Mouse (Mus musculus) Patski (cell line): ENCODE data around the gene Atp13a1. TPM values are rescaled to one million over a fixed set of nuclear protein-coding genes. Genes with fewer than 3 reads are reported as not detected.

Experiments
- ATAC-seq: fragments of 100-300 bp; one replicate; pipeline ENCODE4 v1.8.0; 2021
- CTCF ChIA-PET: fragments of 350-600 bp; sonication (Branson Sonifier 250); formaldehyde crosslinking; loops from one replicate; lab custom pipeline; 2022; ENCODE audit warnings: inconsistent platforms; lab: Charles Lee
- POLR2A ChIA-PET: fragments of 350-600 bp; sonication (Branson Sonifier 250); formaldehyde crosslinking; loops from one replicate; lab custom pipeline; 2022; ENCODE audit warnings: antibody characterized with exemption, inconsistent platforms; lab: Charles Lee
- DNase-seq: peaks from one replicate; pipeline ENCODE4 v3.0.0-alpha.2; 2011; ENCODE audit warnings: low read depth, low spot score
- H3K27me3 ChIP-seq: fragments of 371-371 bp; one replicate; pipeline ENCODE4 v1.5.1; 2021
- CTCF ChIP-seq: fragments of 100-300 bp; IDR thresholded peaks from one replicate; pipeline ENCODE4 v1.5.1; 2021
- in situ Hi-C: fragments of 300-500 bp; cut with MboI; formaldehyde crosslinking; loops from 3 replicates; pipeline ENCODE4 v1.11.1; 2018; ENCODE audit warnings: low pct_unique_long_range_greater_than_20kb, mixed read lengths
- polyA plus RNA-seq: library from polyadenylated mRNA; unstranded; gene quantifications from one replicate; pipeline ENCODE4 v1.2.3, GENCODE M21; 2021

Atp13a1 gene
- polyA plus RNA-seq, result 55.4 TPM

DNA sequence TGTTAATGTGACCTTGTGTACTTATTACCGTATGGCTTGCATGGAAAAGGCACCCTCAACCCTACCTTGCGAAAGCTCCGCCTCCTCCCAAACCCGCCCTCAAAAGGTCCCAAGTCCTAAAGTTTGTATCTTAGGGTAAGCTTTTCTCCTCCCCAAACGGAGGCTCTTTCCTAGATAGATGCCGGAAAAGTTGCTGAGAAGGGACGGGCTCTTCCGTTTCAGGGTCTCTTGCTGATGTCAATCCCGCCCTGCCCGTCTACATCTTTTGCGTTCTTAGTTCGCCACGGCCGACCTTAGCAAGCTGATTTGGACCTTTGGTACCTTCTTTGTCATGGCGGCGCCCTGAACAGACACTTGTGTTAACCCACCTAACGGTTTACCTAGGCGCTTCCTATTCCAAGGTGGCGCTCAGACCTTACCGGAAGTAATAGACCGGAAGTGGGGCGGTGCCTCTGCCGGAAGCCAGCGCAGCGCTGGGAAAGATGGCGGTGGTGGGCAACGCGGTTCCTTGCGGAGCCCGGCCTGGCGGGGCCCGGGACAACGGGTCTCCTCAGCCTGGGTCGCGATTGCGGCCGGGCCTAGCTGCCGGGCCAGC is at the start of gene Atp13a1, which contains the start of gene Zfp866:
Gene Atp13a1, plus strand, starts transcription at position 391 of the 595 bp plus-strand sequence.
Gene Zfp866, minus strand, starts transcription at position 406 of the 595 bp plus-strand sequence.
- H3K27me3 ChIP-seq, result no peaks in the 10 kb centered on the region
- CTCF ChIA-PET, result no interaction called here
- TF ChIP-seq CTCF, result no peak
- peak; percentile 55 for DNase-seq
- in situ Hi-C loops, result loop anchor here (5.0 kb wide), 1 partner anchor 164 kb away; the partner anchor contains the start of gene Zfp868
- ATAC-seq, result peak; percentile 93
- POLR2A ChIA-PET, result interaction anchor here (0.5 to 2.7 kb wide), 5 partner anchors 10 to 41 kb away, joined by 3 to 9 read pairs (median 3); partner anchors contain the start of gene Zfp963

DNA sequence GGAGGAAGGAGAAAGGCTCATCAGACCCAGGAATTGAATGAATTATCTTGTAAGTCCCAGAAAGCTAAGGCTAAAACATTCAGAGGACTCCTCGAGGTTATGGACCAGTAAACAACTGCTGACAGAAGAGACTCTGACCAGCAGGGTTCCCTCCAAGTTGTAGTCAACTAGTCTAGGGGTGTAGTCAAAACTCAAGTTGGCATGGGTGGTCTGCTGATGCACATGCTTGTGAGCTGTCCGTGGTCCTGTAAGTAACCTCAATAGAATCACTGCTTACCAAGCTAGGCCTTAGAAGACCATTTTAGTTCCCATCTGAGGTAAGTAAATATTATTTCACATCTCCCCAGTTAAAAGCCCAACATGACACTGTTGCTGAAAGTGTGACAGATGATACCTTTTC is 49.7 kb upstream of the Atp13a1 start:
- no peak for TF ChIP-seq CTCF
- ChIA-PET CTCF (no interaction called here), POLR2A (no interaction called here)
- ATAC-seq (no peak), DNase-seq (no peak)
- H3K27me3 ChIP-seq, result no peaks in the 10 kb centered on the region
- in situ Hi-C loops, result no loop called here

DNA sequence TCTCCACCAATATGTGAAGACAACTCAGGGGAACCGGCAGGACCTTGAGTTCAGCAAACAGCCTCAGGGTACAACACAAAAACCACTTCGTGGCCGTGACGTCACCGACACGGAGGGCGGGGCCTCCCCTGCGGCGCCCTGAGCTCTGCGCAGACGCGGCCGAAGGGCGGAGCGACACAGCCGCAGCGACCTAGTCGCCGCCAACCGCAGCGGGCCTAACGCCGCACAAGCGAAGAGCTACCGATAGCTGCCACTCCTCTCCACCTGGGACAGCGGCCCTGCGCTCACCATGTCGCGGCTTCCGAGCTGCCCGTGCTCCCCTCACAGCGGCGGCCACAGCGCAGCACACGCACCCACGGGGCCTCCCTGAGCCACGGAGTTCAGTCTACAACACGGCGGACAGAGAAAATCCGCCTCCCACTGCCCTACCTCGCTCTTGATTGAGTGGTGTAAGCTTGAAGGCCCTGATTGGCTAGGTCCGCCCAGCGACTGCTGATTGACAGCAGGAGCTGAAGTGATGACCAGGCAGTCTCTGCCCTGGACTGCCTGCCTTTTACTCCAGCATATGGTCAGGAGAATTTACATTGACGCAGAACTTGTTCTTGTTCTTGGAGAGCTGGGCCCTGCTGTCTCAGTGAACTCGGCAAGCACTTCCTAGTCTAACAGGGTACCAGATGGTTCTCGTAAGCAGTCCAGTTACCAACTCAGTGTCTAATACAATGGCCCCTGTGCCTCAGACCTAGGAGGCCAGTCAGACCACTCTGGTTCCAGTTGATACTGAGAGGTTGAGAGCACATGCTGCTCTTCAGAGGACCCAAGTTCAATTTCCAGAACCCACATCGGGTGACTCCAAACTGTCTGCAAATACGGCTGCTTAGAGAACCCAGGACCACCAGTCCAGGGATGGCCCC is 41.2 kb upstream of the Atp13a1 start, which contains the start of gene Zfp963:
Gene Zfp963, minus strand, starts transcription at position 427 of the 911 bp plus-strand sequence.
- in situ Hi-C loops, result no loop called here
- ChIA-PET CTCF (interaction anchor here (0.7 to 1.2 kb wide), 3 partner anchors 9 to 125 kb away, joined by 3 to 5 read pairs (median 4); partner anchors contain the start of gene Zfp868), POLR2A (interaction anchor here (0.7 to 1.4 kb wide), 3 partner anchors 32 to 41 kb away, joined by 3 to 9 read pairs (median 4); partner anchors contain the start of genes Atp13a1 and Zfp866)
- peak; percentile 64 for DNase-seq
- ATAC-seq, result peak; percentile 100
- TF ChIP-seq CTCF, result no peak
- no peaks in the 10 kb centered on the region for H3K27me3 ChIP-seq

DNA sequence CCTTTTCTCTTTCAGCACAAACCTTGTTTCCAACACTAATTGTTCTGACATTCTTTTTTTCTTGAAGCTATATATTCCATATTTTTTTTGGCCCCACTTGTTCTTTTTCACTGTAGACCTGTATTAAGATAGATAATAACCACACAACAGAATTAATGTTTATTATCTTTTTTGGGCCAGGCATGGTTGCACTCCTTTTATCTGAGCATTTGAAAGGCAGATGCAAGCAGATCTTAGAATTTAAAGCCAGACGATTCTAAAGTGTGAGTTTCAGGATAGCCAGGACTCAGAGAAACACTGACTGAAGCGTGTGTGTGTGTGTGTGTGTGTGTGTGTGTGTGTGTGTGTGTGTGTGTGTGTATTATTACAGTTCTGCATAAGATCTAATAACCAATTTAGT is 38.5 kb upstream of the Atp13a1 start:
- DNase-seq, result no peak
- TF ChIP-seq CTCF, result no peak
- H3K27me3 ChIP-seq, result no peaks in the 10 kb centered on the region
- ChIA-PET POLR2A (no interaction called here), CTCF (interaction anchor here (1.2 kb wide), 1 partner anchor 19 kb away, joined by 4 read pairs; no protein-coding TSS in a partner anchor)
- no peak for ATAC-seq
- in situ Hi-C loops, result no loop called here

DNA sequence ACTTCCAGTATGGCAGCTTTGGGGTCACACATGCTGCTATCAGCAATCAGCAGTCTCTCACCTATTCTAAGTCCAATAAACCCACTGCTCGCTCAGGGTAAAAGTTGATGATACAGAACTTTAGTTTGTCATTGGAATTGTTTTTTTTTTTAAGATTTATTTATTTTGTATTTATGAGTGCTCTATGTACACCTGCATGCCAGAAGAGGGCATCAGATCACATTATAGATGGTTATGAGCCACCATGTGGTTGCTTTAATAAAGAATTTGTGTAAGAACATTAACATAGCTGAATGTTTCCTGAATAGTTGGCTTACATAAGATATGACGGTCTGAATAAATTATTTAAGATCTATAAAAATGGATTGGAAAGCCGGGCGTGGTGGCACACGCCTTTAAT is 32.6 kb upstream of the Atp13a1 start:
- in situ Hi-C loops, result no loop called here
- POLR2A ChIA-PET, result interaction anchor here (0.7 kb wide), 1 partner anchor 22 kb away, joined by 3 read pairs; no protein-coding TSS in a partner anchor
- no peak for TF ChIP-seq CTCF
- no peaks in the 10 kb centered on the region for H3K27me3 ChIP-seq
- CTCF ChIA-PET, result interaction anchor here (0.7 to 2.3 kb wide), 4 partner anchors 9 to 38 kb away, joined by 3 to 5 read pairs (median 4); partner anchors contain the start of gene Zfp963
- no peak for DNase-seq
- no peak for ATAC-seq

DNA sequence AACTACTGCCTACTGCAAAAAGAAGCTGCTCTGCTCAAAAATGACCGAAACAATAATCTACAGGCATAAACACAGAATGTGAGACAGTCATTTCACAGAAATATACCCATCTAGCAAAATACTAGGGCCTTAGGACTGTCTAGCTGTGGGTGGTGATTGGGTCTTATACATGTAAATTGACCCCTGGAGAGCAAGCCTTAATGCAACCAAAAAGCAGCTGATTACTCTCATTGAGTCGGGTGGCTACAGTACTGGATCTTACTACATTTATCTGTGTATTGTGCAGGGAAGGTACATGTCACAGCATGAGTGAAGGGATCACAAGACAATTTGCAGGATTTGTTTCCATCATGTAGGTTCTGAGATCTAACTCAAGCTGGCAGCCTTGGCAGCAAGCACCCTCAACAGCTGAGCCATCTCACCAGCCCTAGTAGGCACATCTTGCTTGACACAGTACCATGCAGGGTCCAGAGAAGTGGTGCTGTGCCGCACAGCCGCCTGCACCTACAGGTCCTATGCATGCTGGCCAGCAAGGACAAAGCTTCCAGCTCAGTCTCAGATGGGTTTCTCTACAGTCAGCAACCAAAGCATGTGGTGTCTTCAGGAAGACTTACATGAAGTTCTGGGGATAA is 29.0 kb upstream of the Atp13a1 start:
- DNase-seq, result no peak
- POLR2A ChIA-PET, result no interaction called here
- in situ Hi-C loops, result no loop called here
- TF ChIP-seq CTCF, result no peak
- no peak for ATAC-seq
- CTCF ChIA-PET, result no interaction called here
- no peaks in the 10 kb centered on the region for H3K27me3 ChIP-seq

DNA sequence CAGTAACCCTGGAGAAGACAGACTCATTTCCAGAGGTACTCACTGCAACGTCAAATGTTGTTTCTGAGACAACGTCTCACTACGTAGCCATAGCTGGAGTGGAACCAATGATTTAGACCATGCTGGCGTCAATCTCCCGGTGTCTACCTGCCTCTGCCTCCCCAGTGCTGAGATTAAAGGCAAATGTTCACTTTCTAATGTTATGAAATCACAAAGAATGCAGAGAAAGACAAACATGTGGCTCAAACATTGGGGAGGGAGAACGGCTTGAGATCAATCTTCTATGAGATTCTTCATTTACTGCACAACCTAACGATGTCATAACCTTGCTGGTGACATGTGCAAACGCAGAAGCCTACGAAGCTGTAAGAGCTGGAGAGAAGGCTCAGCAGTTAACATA is 19.7 kb upstream of the Atp13a1 start:
- no peak for ATAC-seq
- no peak for DNase-seq
- ChIA-PET CTCF (interaction anchor here (1.7 to 1.9 kb wide), 3 partner anchors 13 to 24 kb away, joined by 4 to 5 read pairs (median 4); partner anchors contain the start of gene Zfp963), POLR2A (no interaction called here)
- TF ChIP-seq CTCF, result no peak
- in situ Hi-C loops, result no loop called here
- H3K27me3 ChIP-seq, result no peaks in the 10 kb centered on the region

DNA sequence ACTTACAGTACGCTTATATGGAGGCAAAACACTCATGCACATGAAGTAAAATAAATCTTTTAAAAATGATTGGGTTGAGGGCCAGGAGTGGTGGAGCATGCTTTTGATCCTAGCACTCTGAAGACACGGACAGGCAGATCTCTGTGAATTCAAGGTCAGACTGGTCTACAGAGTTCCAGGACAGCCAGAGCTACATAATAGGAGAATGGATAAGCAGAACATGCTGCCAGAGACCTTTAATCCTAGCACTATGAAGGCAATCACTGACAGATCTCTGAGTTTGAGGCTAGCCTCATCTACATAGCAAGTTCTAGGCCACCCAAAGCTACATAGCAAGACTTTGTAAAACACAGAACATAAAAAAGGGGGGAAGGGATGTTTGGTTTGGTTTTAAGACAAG is 18.9 kb upstream of the Atp13a1 start:
- DNase-seq, result no peak
- TF ChIP-seq CTCF, result no peak
- ChIA-PET CTCF (interaction anchor here (1.8 kb wide), 1 partner anchor 22 kb away, joined by 4 read pairs; the partner anchor contains the start of gene Zfp963), POLR2A (no interaction called here)
- in situ Hi-C loops, result no loop called here
- no peak for ATAC-seq
- no peaks in the 10 kb centered on the region for H3K27me3 ChIP-seq

DNA sequence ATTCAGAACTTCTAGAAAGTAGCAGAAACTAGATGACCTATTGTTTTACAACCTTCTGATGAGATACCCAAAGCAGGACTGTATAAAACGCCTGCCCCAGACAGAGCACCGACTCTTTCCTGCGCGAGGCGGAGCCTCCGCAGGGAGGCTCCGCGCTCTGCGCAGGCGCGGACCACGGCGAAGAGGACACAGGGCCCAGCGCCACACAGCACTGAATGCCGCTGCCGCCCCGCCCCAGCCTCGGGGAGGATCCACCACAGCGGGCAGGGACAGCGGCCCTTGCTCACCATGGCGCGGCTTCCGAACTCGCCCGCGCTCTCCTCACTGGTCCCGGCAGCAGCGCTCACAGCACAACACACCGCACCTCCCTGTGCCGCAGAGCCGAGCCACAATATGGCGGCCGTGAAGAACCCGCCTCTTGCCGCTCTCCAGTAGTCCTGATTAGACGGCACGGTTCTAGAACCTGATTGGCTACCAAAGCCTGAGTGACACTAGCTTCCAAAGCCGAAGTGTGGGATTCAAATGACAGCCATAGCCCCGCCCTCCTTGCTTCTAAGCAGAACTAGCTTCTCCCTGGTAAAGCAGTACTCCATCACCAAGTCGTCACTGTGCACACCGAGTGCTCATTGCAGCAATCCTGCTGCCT is 16.3 kb upstream of the Atp13a1 start, which contains the start of gene Gm20422:
Gene Gm20422, minus strand, starts transcription at position 384 of the 646 bp plus-strand sequence.
- ChIA-PET CTCF (interaction anchor here (0.9 kb wide), 1 partner anchor 15 kb away, joined by 4 read pairs; no protein-coding TSS in a partner anchor), POLR2A (interaction anchor here (0.8 kb wide), 1 partner anchor 16 kb away, joined by 9 read pairs; no protein-coding TSS in a partner anchor)
- DNase-seq, result peak; percentile 82
- ATAC-seq, result peak; percentile 100
- H3K27me3 ChIP-seq, result no peaks in the 10 kb centered on the region
- in situ Hi-C loops, result no loop called here
- no peak for TF ChIP-seq CTCF
